Mouse (Mus musculus) forebrain, embryonic 15.5 days (tissue): ENCODE data around the gene Tectb. TPM values are rescaled to one million over a fixed set of nuclear protein-coding genes. Genes with fewer than 3 reads are reported as not detected.
"Not testable (repeated sequence)": the region's sequence is repeated elsewhere in the genome, so short reads cannot be mapped to it uniquely, and the experiment has no call there.

Experiments used
- ATAC-seq: fragments of 200-750 bp; cut with Nextera tagmentation; replicated peaks from 2 replicates; pipeline ENCODE4 v1.8.0; 2017; ENCODE audit warnings: mild to moderate bottlenecking, moderate TSS enrichment, moderate library complexity
- H3K27ac ChIP-seq: fragments of 300-500 bp; sonication (generic); replicated peaks from 2 replicates; pipeline ENCODE4 v1.5.1; 2015; ENCODE audit warnings: mild to moderate bottlenecking, inconsistent platforms
- H3K27me3 ChIP-seq: fragments of 300-500 bp; sonication (generic); 2 replicates; pipeline ENCODE4 v1.6.1; 2015; ENCODE audit warnings: inconsistent platforms
- H3K36me3 ChIP-seq: fragments of 300-500 bp; sonication (generic); 2 replicates; pipeline ENCODE4 v1.6.1; 2015; ENCODE audit warnings: mild to moderate bottlenecking, inconsistent platforms
- H3K4me1 ChIP-seq: fragments of 300-500 bp; sonication (generic); 2 replicates; pipeline ENCODE4 v1.6.1; 2015; ENCODE audit warnings: inconsistent platforms
- H3K4me2 ChIP-seq: fragments of 300-500 bp; sonication (generic); replicated peaks from 2 replicates; pipeline ENCODE4 v1.6.1; 2015; ENCODE audit warnings: mild to moderate bottlenecking, inconsistent platforms
- H3K4me3 ChIP-seq: fragments of 300-500 bp; sonication (generic); 2 replicates; pipeline ENCODE4 v1.5.1; 2015; ENCODE audit warnings: mild to moderate bottlenecking, inconsistent platforms
- H3K9ac ChIP-seq: fragments of 300-500 bp; sonication (generic); replicated peaks from 2 replicates; pipeline ENCODE4 v1.6.1; 2015; ENCODE audit warnings: mild to moderate bottlenecking, inconsistent platforms
- H3K9me3 ChIP-seq: fragments of 300-500 bp; sonication (generic); 2 replicates; pipeline ENCODE4 v1.6.1; 2016; ENCODE audit warnings: inconsistent platforms
- WGBS: fragments of 180-500 bp; shearing (Covaris S2); methylation state at CpG from one replicate; pipeline ENCODE4 v1.1.7; 2015; ENCODE audit warnings: mixed read lengths; 5-methylcytosine and 5-hydroxymethylcytosine counted together
- polyA plus RNA-seq: library from polyadenylated mRNA; unstranded; fragments of >200 nt; fragmentation: Nextera tagmentation; extraction: Ambion mirVana; gene quantifications from 2 replicates; pipeline ENCODE4 v1.2.1, GENCODE M21; 2015

Gene Tectb
- polyA plus RNA-seq, 1 experiment from 2014 or later = 0.28 TPM

GRCm38 (mm10) chr19:55167741-55168140 lies 12.8 kb upstream of the Tectb start:
- WGBS = 68% methylated on average over 2 of the region's 2 CpGs

GRCm38 (mm10) chr19:55168360-55168759 lies 12.2 kb upstream of the Tectb start:
- 75% methylated on average over 6 of the region's 6 CpGs for WGBS
- no peak overlapping the region for H3K9ac ChIP-seq
- H3K4me1 ChIP-seq = no peaks in the 10 kb centered on the region
- no peaks in the 10 kb centered on the region for H3K27me3 ChIP-seq
- no peak overlapping the region for H3K27ac ChIP-seq
- no peaks in the 10 kb centered on the region; the same call in 1 of the 2 replicates for H3K9me3 ChIP-seq
- no peak for ATAC-seq
- no peaks in the 10 kb centered on the region for H3K36me3 ChIP-seq
- H3K4me3 ChIP-seq = no peak overlapping the region
- no peak overlapping the region for H3K4me2 ChIP-seq

More at GRCm38 (mm10) chr19:55167741-55168140, 12.8 kb upstream of the Tectb start:
- no peak for ATAC-seq
- Histone ChIP-seq H3K4me1 (no peaks in the 10 kb centered on the region), H3K36me3 (no peaks in the 10 kb centered on the region), H3K9ac (no peak overlapping the region), H3K27me3 (no peaks in the 10 kb centered on the region), H3K9me3 (no peaks in the 10 kb centered on the region; the same call in 1 of the 2 replicates), H3K4me3 (no peak overlapping the region), H3K27ac (no peak overlapping the region), H3K4me2 (no peak overlapping the region)

GRCm38 (mm10) chr19:55169236-55169729 lies 11.2 kb upstream of the Tectb start:
- H3K9me3 ChIP-seq, H3K4me3 ChIP-seq, H3K27me3 ChIP-seq, H3K36me3 ChIP-seq, ATAC-seq, H3K4me1 ChIP-seq, H3K9ac ChIP-seq, H3K27ac ChIP-seq, H3K4me2 ChIP-seq: not testable (repeated sequence)
- WGBS = 91% methylated on average over 8 of the region's 8 CpGs

- Histone ChIP-seq H3K9ac (no peak overlapping the region), H3K9me3 (no peaks in the 10 kb centered on the region; the same call in 1 of the 2 replicates), H3K4me1 (no peaks in the 10 kb centered on the region), H3K36me3 (no peaks in the 10 kb centered on the region), H3K27ac (no peak overlapping the region), H3K27me3 (no peaks in the 10 kb centered on the region), H3K4me2 (no peak overlapping the region), H3K4me3 (no peak overlapping the region)
- no peak for ATAC-seq
Measured at GRCm38 (mm10) chr19:55170399-55170798, 10.1 kb upstream of the Tectb start.

- no peaks in the 10 kb centered on the region for H3K27me3 ChIP-seq
- no peak overlapping the region for H3K9ac ChIP-seq
- 87% methylated on average over 1 of the region's 1 CpGs for WGBS
- ATAC-seq = no peak
- no peak overlapping the region for H3K27ac ChIP-seq
- no peak overlapping the region for H3K4me3 ChIP-seq
- H3K4me1 ChIP-seq = no peaks in the 10 kb centered on the region
- H3K36me3 ChIP-seq = no peaks in the 10 kb centered on the region
- no peak overlapping the region for H3K4me2 ChIP-seq
- no peaks in the 10 kb centered on the region; the same call in 1 of the 2 replicates for H3K9me3 ChIP-seq
Measured at GRCm38 (mm10) chr19:55171585-55171984, 8.9 kb upstream of the Tectb start.

GRCm38 (mm10) chr19:55177143-55177542 lies 3.4 kb upstream of the Tectb start:
- 87% methylated on average over 3 of the region's 3 CpGs for WGBS
- H3K4me1 ChIP-seq = no peaks in the 10 kb centered on the region
- H3K4me2 ChIP-seq = no peak overlapping the region
- no peaks in the 10 kb centered on the region for H3K27me3 ChIP-seq
- no peak for ATAC-seq
- H3K36me3 ChIP-seq = no peaks in the 10 kb centered on the region
- H3K9ac ChIP-seq = no peak overlapping the region
- no peak overlapping the region for H3K4me3 ChIP-seq
- no peak overlapping the region for H3K27ac ChIP-seq
- H3K9me3 ChIP-seq = no peaks in the 10 kb centered on the region

GRCm38 (mm10) chr19:55184442-55184841 lies 3.9 kb downstream of the Tectb start:
- ATAC-seq = no peak
- no peaks in the 10 kb centered on the region for H3K27me3 ChIP-seq
- H3K9ac ChIP-seq = no peak overlapping the region
- H3K4me1 ChIP-seq = peaks cover 6% of the 10 kb centered on the region
- 54% methylated on average over 7 of the region's 7 CpGs for WGBS
- no peaks in the 10 kb centered on the region for H3K36me3 ChIP-seq
- H3K4me3 ChIP-seq = no peak overlapping the region
- no peak overlapping the region for H3K27ac ChIP-seq
- no peaks in the 10 kb centered on the region for H3K9me3 ChIP-seq
- no peak overlapping the region for H3K4me2 ChIP-seq

GRCm38 (mm10) chr19:55185074-55185473 lies 4.5 kb downstream of the Tectb start:
- no peak overlapping the region for H3K4me2 ChIP-seq
- ATAC-seq = 0 out of 2 replicates have a peak, but pooled peaks have one; percentile 19
- no peaks in the 10 kb centered on the region for H3K27me3 ChIP-seq
- H3K4me3 ChIP-seq = no peak overlapping the region
- no peaks in the 10 kb centered on the region for H3K36me3 ChIP-seq
- no peak overlapping the region for H3K9ac ChIP-seq
- WGBS = 33% methylated on average over 7 of the region's 7 CpGs
- no peaks in the 10 kb centered on the region for H3K9me3 ChIP-seq
- peaks cover 6% of the 10 kb centered on the region for H3K4me1 ChIP-seq
- H3K27ac ChIP-seq = no peak overlapping the region

GRCm38 (mm10) chr19:55185651-55186050 lies 5.1 kb downstream of the Tectb start:
- peak; percentile 74 for ATAC-seq
- WGBS = 23% methylated on average over 3 of the region's 3 CpGs

GRCm38 (mm10) chr19:55190065-55190464 lies 9.5 kb downstream of the Tectb start:
- no peak for ATAC-seq
- Histone ChIP-seq H3K27me3 (no peaks in the 10 kb centered on the region), H3K9ac (no peak overlapping the region), H3K27ac (no peak overlapping the region), H3K4me2 (no peak overlapping the region), H3K9me3 (no peaks in the 10 kb centered on the region), H3K4me1 (peaks cover 6% of the 10 kb centered on the region; the same call in 1 of the 2 replicates), H3K36me3 (no peaks in the 10 kb centered on the region), H3K4me3 (no peak overlapping the region)
- 82% methylated on average over 5 of the region's 5 CpGs for WGBS

More at GRCm38 (mm10) chr19:55185651-55186050, 5.1 kb downstream of the Tectb start:
- Histone ChIP-seq H3K4me2 (no peak overlapping the region), H3K36me3 (no peaks in the 10 kb centered on the region), H3K9ac (no peak overlapping the region), H3K4me3 (no peak overlapping the region), H3K9me3 (no peaks in the 10 kb centered on the region), H3K27me3 (no peaks in the 10 kb centered on the region), H3K27ac (0 out of 2 replicates have a peak overlapping the region, but pooled peaks have one; percentile 27), H3K4me1 (peaks cover 6% of the 10 kb centered on the region)

GRCm38 (mm10) chr19:55191596-55191995 lies 11.1 kb downstream of the Tectb start:
- Histone ChIP-seq H3K9ac (no peak overlapping the region), H3K36me3 (no peaks in the 10 kb centered on the region), H3K4me2 (no peak overlapping the region), H3K27ac (no peak overlapping the region), H3K27me3 (no peaks in the 10 kb centered on the region), H3K9me3 (no peaks in the 10 kb centered on the region), H3K4me3 (no peak overlapping the region), H3K4me1 (no peaks in the 10 kb centered on the region)
- 69% methylated on average over 2 of the region's 2 CpGs for WGBS
- ATAC-seq = no peak

GRCm38 (mm10) chr19:55192254-55192945 lies 11.9 kb downstream of the Tectb start:
- Histone ChIP-seq H3K27ac (no peak overlapping the region), H3K9ac (no peak overlapping the region), H3K9me3 (no peaks in the 10 kb centered on the region), H3K36me3 (no peaks in the 10 kb centered on the region), H3K4me2 (no peak overlapping the region), H3K27me3 (no peaks in the 10 kb centered on the region), H3K4me3 (no peak overlapping the region), H3K4me1 (no peaks in the 10 kb centered on the region)
- ATAC-seq = no peak
- WGBS = 90% methylated on average over 21 of the region's 21 CpGs
